Mouse (Mus musculus) layer of hippocampus, adult 2 months (tissue): ENCODE measurements around the gene Dhx58. TPM values are rescaled to one million over a fixed set of nuclear protein-coding genes. Genes with fewer than 3 reads are reported as not detected.
A peak's percentile ranks its signal among the peaks of the same experiment; 100 is the strongest.

ENCODE experiments used
- DNase-seq, 2 experiments: peaks; one replicate each; pipeline ENCODE4 v3.0.0; 2022; ENCODE audit warnings: low spot score in 2 of 2
- H3K27ac ChIP-seq: fragments of 200-600 bp; 2 replicates; pipeline ENCODE4 v1.8.1; 2022
- H3K4me3 ChIP-seq: fragments of 200-600 bp; 2 replicates; pipeline ENCODE4 v1.8.1; 2022; ENCODE audit warnings: mild to moderate bottlenecking
- CTCF ChIP-seq: fragments of 200-600 bp; conservative IDR thresholded peaks from 2 replicates; pipeline ENCODE4 v1.8.1; 2022; ENCODE audit warnings: antibody characterized with exemption, mild to moderate bottlenecking, moderate library complexity
- long read RNA-seq, 2 experiments: library from polyadenylated mRNA; stranded (forward); transcript quantifications; one replicate each; pipeline ENCODE4 v2.0.0; 2021; ENCODE audit warnings: borderline mapping rate in 2 of 2
- total RNA-seq, 2 experiments: library from RNA; stranded (reverse); gene quantifications; 2 replicates each; pipeline ENCODE4 v1.2.3; 2021

Dhx58 gene
- 1 to 10 TPM; 1.6 to 2.3 TPM for total RNA-seq
- long read RNA-seq, experiment 1: 0 reads
- long read RNA-seq, experiment 2: 0 reads

- H3K4me3 ChIP-seq: no peak within 1 kb of the TSS
- no peak for DNase-seq
- H3K27ac ChIP-seq: no peak within 1 kb of the TSS
- TF ChIP-seq CTCF: no peak
Measured at GRCm38 (mm10) chr11:100703851-100704531, at the start of gene Dhx58. Dhx58 (minus strand) TSS chr11:100704271.

GRCm38 (mm10) chr11:100752294-100752693, 48.2 kb upstream of the Dhx58 start:
- Histone ChIP-seq H3K4me3 (no peak overlapping the region), H3K27ac (no peak overlapping the region)
- TF ChIP-seq CTCF: no peak
- no peak for DNase-seq

DNA sequence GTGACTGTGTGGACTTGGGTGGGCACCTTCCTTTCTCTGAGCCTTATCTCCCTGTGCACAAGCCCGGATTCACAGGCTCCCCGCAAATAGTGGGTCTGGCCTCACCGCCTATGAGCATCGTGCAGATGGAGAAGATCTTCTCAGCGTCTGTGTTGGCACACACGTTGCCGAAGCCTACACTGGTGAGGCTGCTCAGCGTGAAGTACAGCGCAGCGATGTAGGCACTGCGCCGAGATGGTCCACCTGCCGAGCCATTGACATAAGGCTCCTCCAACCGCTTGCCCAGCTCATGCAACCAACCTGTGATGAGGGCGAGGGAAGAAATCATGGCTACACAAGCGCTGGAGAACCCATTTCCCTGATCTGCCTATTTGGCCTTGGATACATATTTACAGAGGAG, 46.1 kb upstream of the Dhx58 start:
- no peak overlapping the region for H3K27ac ChIP-seq
- H3K4me3 ChIP-seq: no peak overlapping the region
- peak in 1 of 2 experiments; percentile 41 for DNase-seq
- no peak for TF ChIP-seq CTCF

GRCm38 (mm10) chr11:100749469-100749868, 45.4 kb upstream of the Dhx58 start:
- no peak for TF ChIP-seq CTCF

DNA sequence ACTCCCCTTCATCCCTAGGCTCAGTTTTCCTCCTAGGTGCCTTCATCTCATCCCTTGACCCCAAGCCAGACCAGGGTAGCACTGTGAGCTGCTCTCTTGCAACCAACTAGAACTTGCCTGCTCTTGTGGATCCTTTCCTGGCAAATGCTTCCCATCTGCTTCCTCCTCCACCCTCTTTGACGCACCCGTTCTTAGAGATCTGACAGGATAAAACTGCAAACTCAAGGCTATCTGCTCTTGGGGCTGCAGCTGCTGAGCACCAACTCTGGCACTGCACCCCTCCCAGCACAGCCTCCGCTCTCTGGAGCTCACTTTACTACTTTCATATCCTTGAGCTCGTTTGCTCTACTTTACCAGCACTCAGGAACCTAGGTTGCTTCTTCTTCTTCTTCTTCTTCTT, 44.5 kb upstream of the Dhx58 start:
- Histone ChIP-seq H3K4me3 (no peak overlapping the region), H3K27ac (no peak overlapping the region)
- peak in 1 of 2 experiments; percentile 23 for DNase-seq
- TF ChIP-seq CTCF: no peak

More at GRCm38 (mm10) chr11:100749469-100749868, 45.4 kb upstream of the Dhx58 start:
- Histone ChIP-seq H3K27ac (no peak overlapping the region), H3K4me3 (no peak overlapping the region)
- DNase-seq: no peak

- TF ChIP-seq CTCF: no peak
- no peak for DNase-seq
- Histone ChIP-seq H3K27ac (no peak overlapping the region), H3K4me3 (no peak overlapping the region)
Measured at GRCm38 (mm10) chr11:100747114-100747513, 43.0 kb upstream of the Dhx58 start.

DNA sequence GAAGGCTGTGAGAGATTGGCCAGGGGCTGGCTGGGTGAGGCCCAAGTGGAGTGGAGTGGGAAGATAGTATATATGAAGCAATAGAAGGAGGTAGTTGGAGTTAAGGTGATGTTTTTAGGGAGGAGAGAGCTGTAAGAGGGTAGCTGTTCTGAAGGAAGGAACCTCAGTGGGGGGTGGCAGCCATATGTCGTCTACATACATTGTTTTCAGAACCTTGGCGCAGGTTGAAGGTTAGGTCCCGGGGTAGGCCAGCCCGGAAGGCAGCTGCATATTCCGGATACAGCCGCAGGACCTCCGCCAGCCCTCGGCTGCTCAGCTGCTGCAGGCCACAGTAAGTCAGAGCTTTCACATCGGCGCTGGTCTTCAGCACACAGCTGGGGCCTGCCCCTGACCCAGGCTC, 42.5 kb upstream of the Dhx58 start:
- DNase-seq: no peak
- TF ChIP-seq CTCF: no peak
- no peak overlapping the region for H3K27ac ChIP-seq
- no peak overlapping the region for H3K4me3 ChIP-seq

- Histone ChIP-seq H3K4me3 (no peak overlapping the region), H3K27ac (no peak overlapping the region)
- DNase-seq: peak in 1 of 2 experiments; percentile 57
- TF ChIP-seq CTCF: peak; percentile 81
Measured at GRCm38 (mm10) chr11:100745085-100745484, 41.0 kb upstream of the Dhx58 start.

- TF ChIP-seq CTCF: no peak
- Histone ChIP-seq H3K27ac (no peak overlapping the region), H3K4me3 (no peak overlapping the region)
- no peak for DNase-seq
Measured at GRCm38 (mm10) chr11:100741348-100741747, 37.3 kb upstream of the Dhx58 start.

GRCm38 (mm10) chr11:100738749-100739148, 34.7 kb upstream of the Dhx58 start:
- H3K27ac ChIP-seq: peak overlapping the region; percentile 88
- no peak for DNase-seq
- H3K4me3 ChIP-seq: peak overlapping the region; percentile 97
- TF ChIP-seq CTCF: no peak

GRCm38 (mm10) chr11:100738066-100738604, 34.1 kb upstream of the Dhx58 start, which contains the start of gene Rab5c:
Rab5c (minus strand) TSS chr11:100738215.
- Histone ChIP-seq H3K4me3 (peak within 1 kb of the TSS; percentile 97), H3K27ac (peak within 1 kb of the TSS; percentile 96)
- TF ChIP-seq CTCF: peak; percentile 41; the same call in 1 of the 2 replicates
- peak; percentile 99 to 100 for DNase-seq

DNA sequence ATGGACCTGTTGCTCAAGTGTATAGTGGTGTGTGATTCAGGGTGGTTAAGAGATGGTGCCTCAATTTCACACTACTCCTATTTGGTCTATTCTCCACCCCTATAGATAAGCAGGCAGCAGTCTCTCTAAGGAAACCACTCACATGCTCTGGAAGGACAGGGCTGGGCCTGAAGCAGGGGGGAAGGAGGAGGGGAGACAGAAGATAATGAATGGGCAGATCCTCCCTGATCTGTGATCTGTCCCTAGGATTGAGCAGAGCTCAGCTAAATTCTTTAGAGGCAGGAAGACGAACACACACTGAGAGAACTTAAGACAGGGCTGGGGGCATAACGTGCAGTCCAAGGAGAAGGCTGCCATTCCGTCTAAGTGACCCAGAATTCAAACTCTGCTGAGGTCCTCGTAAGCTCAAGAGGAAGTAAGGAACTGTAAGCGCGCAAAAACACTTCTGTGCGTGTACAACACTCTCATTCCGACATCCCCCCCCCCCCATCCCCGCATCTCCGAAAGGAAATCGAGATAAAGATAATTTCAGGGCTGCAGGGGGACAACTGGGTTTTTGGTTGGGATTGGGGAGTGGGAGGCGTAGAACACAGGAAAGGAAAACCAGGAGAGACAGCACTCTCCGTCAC, 33.1 kb upstream of the Dhx58 start:
- no peak for TF ChIP-seq CTCF
- Histone ChIP-seq H3K27ac (peak overlapping the region; percentile 96), H3K4me3 (peak overlapping the region; percentile 97)
- no peak for DNase-seq

- H3K4me3 ChIP-seq: peak overlapping the region; percentile 97
- TF ChIP-seq CTCF: no peak
- H3K27ac ChIP-seq: no peak overlapping the region
- DNase-seq: no peak
Measured at GRCm38 (mm10) chr11:100736746-100737080, 32.6 kb upstream of the Dhx58 start.
